Comparison of ENCODE assay signal across 8 mouse cellular contexts in genomic region chr8:12947604-12948573, GRCm38 (mm10).
DNase-seq lines count a peak whose midpoint lies in the region; ATAC-seq and TF ChIP-seq lines count a peak whose summit lies in the region.

No protein-coding gene starts in this region.

- no peak for TF ChIP-seq EP300 in heart, postnatal 0 days (IDR thresholded peaks at IDR 0.05; ENCODE audit: low read depth)

- no peaks in the 10 kb centered on the region for H3K9me3 ChIP-seq in heart, postnatal 0 days (replicated peaks; ENCODE audit: control insufficient read depth, low read length)
- no peaks in the 10 kb centered on the region for H3K9me3 ChIP-seq in forebrain, embryonic 12.5 days
- no peaks in the 10 kb centered on the region for H3K9me3 ChIP-seq in limb, embryonic 10.5 days (replicated peaks)
- no peaks in the 10 kb centered on the region for H3K9me3 ChIP-seq in stomach, embryonic 14.5 days (ENCODE audit: control insufficient read depth, low read depth, low read length)

- H3K4me1 ChIP-seq in heart, postnatal 0 days (ENCODE audit: control insufficient read depth, insufficient read depth), result no peaks in the 10 kb centered on the region
- peaks cover 64% of the 10 kb centered on the region for H3K4me1 ChIP-seq in forebrain, embryonic 12.5 days
- peaks cover 31% of the 10 kb centered on the region for H3K4me1 ChIP-seq in limb, embryonic 10.5 days
- peaks cover 13% of the 10 kb centered on the region for H3K4me1 ChIP-seq in stomach, embryonic 14.5 days (ENCODE audit: control insufficient read depth, insufficient read depth, low read length)

- 12% methylated on average over 21 of the region's 21 CpGs for WGBS in heart, postnatal 0 days
- 4% methylated on average over 21 of the region's 21 CpGs for WGBS in forebrain, embryonic 12.5 days
- WGBS in limb, embryonic 10.5 days, result 14% methylated on average over 21 of the region's 21 CpGs
- 7% methylated on average over 21 of the region's 21 CpGs for WGBS in stomach, embryonic 14.5 days

- peak overlapping the region; percentile 47; the same call in 1 of the 2 replicates for H3K9ac ChIP-seq in heart, postnatal 0 days (replicated peaks; ENCODE audit: low read depth, low read length)
- peak overlapping the region; percentile 61 for H3K9ac ChIP-seq in forebrain, embryonic 12.5 days
- H3K9ac ChIP-seq in stomach, embryonic 14.5 days (replicated peaks; ENCODE audit: low read depth, low read length), result peak overlapping the region; percentile 33

- H3K27me3 ChIP-seq in heart, postnatal 0 days (ENCODE audit: control insufficient read depth, insufficient read depth, low read length), result no peaks in the 10 kb centered on the region
- no peaks in the 10 kb centered on the region for H3K27me3 ChIP-seq in forebrain, embryonic 12.5 days
- peaks cover 21% of the 10 kb centered on the region; the same call in 1 of the 2 replicates for H3K27me3 ChIP-seq in limb, embryonic 10.5 days (ENCODE audit: low read depth, poor library complexity, severe bottlenecking)
- H3K27me3 ChIP-seq in stomach, embryonic 14.5 days (ENCODE audit: control insufficient read depth, insufficient read depth, low read length), result no peaks in the 10 kb centered on the region

- DNase-seq in heart, postnatal 0 days (ENCODE audit: low spot score), result no peak
- no peak for DNase-seq in heart, adult 8-10 months (ENCODE audit: low spot score)
- DNase-seq in brain, embryonic 18.5 days (ENCODE audit: low read depth, low spot score), result peak; percentile 47
- DNase-seq in limb, embryonic 10.5 days (ENCODE audit: low spot score), result peak; percentile 57
- no peak for DNase-seq in natural killer cell, adult 2 months (ENCODE audit: low spot score in 2 of 2)
- DNase-seq in urinary bladder, postnatal 4 days (ENCODE audit: low spot score in 2 of 2), result no peak

- no peaks in the 10 kb centered on the region for H3K36me3 ChIP-seq in heart, postnatal 0 days (replicated peaks; ENCODE audit: control insufficient read depth, insufficient read depth, low read length)
- 0 out of 2 replicates have a peak, but pooled peaks cover 5% of the 10 kb centered on the region for H3K36me3 ChIP-seq in forebrain, embryonic 12.5 days (replicated peaks)
- H3K36me3 ChIP-seq in limb, embryonic 10.5 days, result no peaks in the 10 kb centered on the region
- H3K36me3 ChIP-seq in stomach, embryonic 14.5 days (ENCODE audit: control insufficient read depth, insufficient read depth, low read length), result no peaks in the 10 kb centered on the region

- TF ChIP-seq CTCF in heart, postnatal 0 days (IDR thresholded peaks at IDR 0.05; ENCODE audit: low read depth), result no peak

- H3K27ac ChIP-seq in heart, postnatal 0 days (ENCODE audit: low read depth), result no peak overlapping the region
- peak overlapping the region; percentile 94 for H3K27ac ChIP-seq in forebrain, embryonic 12.5 days
- peak overlapping the region; percentile 83 for H3K27ac ChIP-seq in limb, embryonic 10.5 days
- peak overlapping the region; percentile 61; the same call in 1 of the 2 replicates for H3K27ac ChIP-seq in stomach, embryonic 14.5 days (ENCODE audit: low read length)

- peak; percentile 42; the same call in 1 of the 2 replicates for ATAC-seq in heart, postnatal 0 days (ENCODE audit: insufficient read depth, low read depth)
- peak; percentile 90 for ATAC-seq in forebrain, embryonic 12.5 days (ENCODE audit: low FRiP score)
- peak; percentile 62 for ATAC-seq in stomach, embryonic 14.5 days (ENCODE audit: insufficient number of reproducible peaks, insufficient read depth, low FRiP score, low read depth)

- H3K4me2 ChIP-seq in heart, postnatal 0 days (ENCODE audit: low read depth, low read length), result peak overlapping the region; percentile 64
- peak overlapping the region; percentile 62 for H3K4me2 ChIP-seq in forebrain, embryonic 12.5 days
- peak overlapping the region; percentile 60 for H3K4me2 ChIP-seq in stomach, embryonic 14.5 days (replicated peaks; ENCODE audit: low read depth, low read length)

- peak overlapping the region; percentile 43 for H3K4me3 ChIP-seq in heart, postnatal 0 days (ENCODE audit: low read depth, low read length)
- H3K4me3 ChIP-seq in forebrain, embryonic 12.5 days (replicated peaks), result peak overlapping the region; percentile 50
- peak overlapping the region; percentile 49 for H3K4me3 ChIP-seq in limb, embryonic 10.5 days
- peak overlapping the region; percentile 35 for H3K4me3 ChIP-seq in stomach, embryonic 14.5 days (ENCODE audit: low read depth, low read length)

Comparison
In these comparisons a context has a peak if more than half of its experiments do, and no peak if none do; other contexts are left out.
1. DNase-seq: peak in brain, embryonic 18.5 days (single experiment) and limb, embryonic 10.5 days (single experiment); none in heart, postnatal 0 days (single experiment), heart, adult 8-10 months (single experiment), natural killer cell, adult 2 months (0 of 2) and urinary bladder, postnatal 4 days (0 of 2).
2. Peak in every context shown above with its lines, with median percentiles within 50 percentile points of each other: ATAC-seq, H3K4me2 ChIP-seq, H3K4me3 ChIP-seq and H3K9ac ChIP-seq.